Mouse (Mus musculus) ES-E14 (cell line): ENCODE measurements around the gene Plppr1. TPM values are rescaled to one million over a fixed set of nuclear protein-coding genes. Genes with fewer than 3 reads are reported as not detected.

ENCODE experiments used
- DNase-seq: peaks from one replicate; pipeline ENCODE4 v3.0.0-alpha.2; 2013; ENCODE audit warnings: low read depth, low spot score
- H3K27ac ChIP-seq: 2 replicates; pipeline ENCODE4 v1.5.1; 2012; ENCODE audit warnings: low read depth, mild to moderate bottlenecking, low read length, moderate library complexity, mixed read lengths; ENCODE audit not compliant: poor library complexity, insufficient read depth, severe bottlenecking
- H3K36me3 ChIP-seq: 2 replicates; pipeline ENCODE4 v1.6.1; 2012; ENCODE audit warnings: mild to moderate bottlenecking, low read length, moderate library complexity, mixed read lengths; ENCODE audit not compliant: control insufficient read depth, poor library complexity, insufficient read depth, severe bottlenecking
- H3K4me1 ChIP-seq, 2 experiments: fragments of 150-350 bp in 1 of 2; sonication (generic) in 1 of 2; 2 replicates each; pipeline ENCODE4 v1.6.1; 2012; ENCODE audit warnings: low read length in 2 of 2, mild to moderate bottlenecking in 1 of 2, mixed read lengths in 1 of 2; ENCODE audit not compliant: control insufficient read depth in 2 of 2, insufficient read depth in 2 of 2, poor library complexity in 1 of 2
- H3K4me3 ChIP-seq, 2 experiments: fragments of 150-350 bp in 1 of 2; sonication (generic) in 1 of 2; 2 replicates each; pipeline ENCODE4 v1.5.1; 2012; ENCODE audit warnings: low read length in 2 of 2, low read depth in 1 of 2, mild to moderate bottlenecking in 1 of 2, mixed read lengths in 1 of 2; ENCODE audit not compliant: insufficient read depth in 1 of 2, poor library complexity in 1 of 2, severe bottlenecking in 1 of 2
- H3K9ac ChIP-seq: 2 replicates; pipeline ENCODE4 v1.6.1; 2012; ENCODE audit warnings: low read depth, mild to moderate bottlenecking, low read length, mixed read lengths; ENCODE audit not compliant: poor library complexity, insufficient read depth, severe bottlenecking
- H3K9me3 ChIP-seq: fragments of 150-350 bp; sonication (generic); 2 replicates; pipeline ENCODE4 v1.6.1; 2012; ENCODE audit warnings: low read depth, mild to moderate bottlenecking, low read length; ENCODE audit not compliant: control insufficient read depth, insufficient read depth
- CHD2 ChIP-seq: IDR thresholded peaks from 2 replicates; pipeline ENCODE4 v1.6.1; 2014; ENCODE audit warnings: mild to moderate bottlenecking, low read depth, low read length, inconsistent platforms
- HCFC1 ChIP-seq: IDR thresholded peaks from 2 replicates; pipeline ENCODE4 v1.6.1; 2012; ENCODE audit warnings: low read length, inconsistent platforms, borderline replicate concordance; ENCODE audit not compliant: insufficient read depth
- MAFK ChIP-seq: IDR thresholded peaks from 2 replicates; pipeline ENCODE4 v1.6.1; 2014; ENCODE audit warnings: mild to moderate bottlenecking, low read depth, low read length, inconsistent platforms; ENCODE audit not compliant: insufficient read depth
- ZC3H11A ChIP-seq: IDR thresholded peaks from 2 replicates; pipeline ENCODE4 v1.6.1; 2012; ENCODE audit warnings: low read depth, mild to moderate bottlenecking, inconsistent platforms, low read length, borderline replicate concordance
- ZNF384 ChIP-seq: IDR thresholded peaks from 2 replicates; pipeline ENCODE4 v1.6.1; 2012; ENCODE audit warnings: low read depth, low read length, inconsistent platforms
- in situ Hi-C, 2 experiments: fragments of 600-800 bp; cut with MboI; formaldehyde crosslinking; loops; one replicate each; pipeline ENCODE4 v1.15.1; 2025; ENCODE audit warnings: low sequenced_read_pairs in 2 of 2, inconsistent platforms in 1 of 2; ENCODE audit not compliant: unreplicated experiment in 2 of 2
- total RNA-seq: library from RNA; depleted of rRNA; stranded (reverse); fragments of 300-350 nt; gene quantifications from 2 replicates; pipeline ENCODE4 v1.2.3, GENCODE M21; 2012

Plppr1 gene
- total RNA-seq, 1 experiment, result 0.18 TPM

DNA sequence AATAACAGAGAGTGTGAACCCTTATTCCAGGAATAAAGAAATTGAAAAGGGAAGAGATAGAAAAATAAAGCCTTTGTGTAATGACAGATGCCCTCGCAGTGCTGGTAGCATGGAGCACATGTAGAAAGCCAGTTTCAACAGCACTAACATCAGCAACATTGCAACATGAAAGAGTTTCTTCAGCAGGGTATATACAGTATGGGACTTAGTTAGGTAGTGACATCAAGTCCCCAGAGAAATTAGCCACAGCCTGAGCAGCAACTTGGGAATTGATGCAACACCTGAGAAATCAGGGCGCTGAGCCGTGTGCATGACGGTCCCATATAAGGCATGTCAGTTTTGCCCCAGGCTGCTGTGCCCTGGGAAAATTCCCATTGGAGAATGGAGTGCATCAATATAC is 179.0 kb downstream of the Plppr1 start:
- DNase-seq, result no peak
- H3K9me3 ChIP-seq, result no peaks in the 10 kb centered on the region
- in situ Hi-C loops, result no loop called here
- no peak overlapping the region for H3K9ac ChIP-seq
- TF ChIP-seq ZC3H11A (no peak), HCFC1 (no peak), CHD2 (no peak), ZNF384 (no peak), MAFK (no peak)
- no peaks in the 10 kb centered on the region for H3K36me3 ChIP-seq
- no peaks in the 10 kb centered on the region for H3K4me1 ChIP-seq
- H3K27ac ChIP-seq, result no peak overlapping the region
- no peak overlapping the region for H3K4me3 ChIP-seq

DNA sequence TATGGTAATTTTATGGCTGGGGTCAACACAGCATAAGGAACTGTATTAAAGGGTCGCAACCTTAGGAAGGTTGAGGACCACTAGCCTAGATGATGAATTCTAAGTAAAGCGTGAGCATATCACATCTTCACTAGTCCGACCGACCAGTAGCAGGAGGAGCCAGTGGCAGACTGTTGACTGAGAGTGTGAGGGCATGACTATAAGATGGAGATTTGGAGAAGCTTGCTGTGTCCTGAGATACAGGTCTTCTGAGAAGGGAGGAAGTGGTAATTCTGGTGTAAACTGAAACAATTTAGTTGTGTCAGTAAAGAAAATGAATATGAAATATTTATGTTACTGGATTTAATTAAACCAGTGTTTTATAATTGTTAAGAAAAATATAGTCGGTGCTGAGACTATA is 180.4 kb downstream of the Plppr1 start:
- Histone ChIP-seq H3K4me3 (no peak overlapping the region), H3K36me3 (no peaks in the 10 kb centered on the region), H3K27ac (no peak overlapping the region), H3K4me1 (no peaks in the 10 kb centered on the region), H3K9ac (no peak overlapping the region), H3K9me3 (no peaks in the 10 kb centered on the region)
- in situ Hi-C loops, result no loop called here
- TF ChIP-seq HCFC1, result no peak
- TF ChIP-seq CHD2, result no peak
- no peak for TF ChIP-seq ZNF384
- no peak for TF ChIP-seq ZC3H11A
- no peak for DNase-seq

DNA sequence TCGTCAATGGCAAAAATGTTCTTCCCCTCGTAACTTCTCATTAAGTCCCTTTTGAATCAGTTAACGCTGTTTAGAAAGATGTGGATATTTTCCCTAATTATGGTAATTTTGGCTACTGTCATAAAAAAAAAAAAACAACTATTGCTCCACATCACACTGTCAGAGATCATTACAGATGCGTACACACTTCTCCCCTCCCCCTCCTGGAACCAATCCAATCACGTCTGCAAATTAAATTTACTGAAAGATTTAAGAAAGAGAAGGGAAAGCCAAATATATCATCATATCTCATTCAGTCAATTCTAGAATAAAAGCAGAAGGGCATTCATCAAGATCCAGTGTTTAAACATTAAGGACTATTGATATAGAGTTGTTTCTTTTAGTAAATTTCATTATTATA is 185.7 kb downstream of the Plppr1 start:
- no peak for DNase-seq
- in situ Hi-C loops, result no loop called here
- H3K9ac ChIP-seq, result no peak overlapping the region
- no peaks in the 10 kb centered on the region for H3K36me3 ChIP-seq
- H3K9me3 ChIP-seq, result no peaks in the 10 kb centered on the region
- no peak overlapping the region for H3K4me3 ChIP-seq
- no peak for TF ChIP-seq HCFC1
- H3K27ac ChIP-seq, result no peak overlapping the region
- no peaks in the 10 kb centered on the region for H3K4me1 ChIP-seq

DNA sequence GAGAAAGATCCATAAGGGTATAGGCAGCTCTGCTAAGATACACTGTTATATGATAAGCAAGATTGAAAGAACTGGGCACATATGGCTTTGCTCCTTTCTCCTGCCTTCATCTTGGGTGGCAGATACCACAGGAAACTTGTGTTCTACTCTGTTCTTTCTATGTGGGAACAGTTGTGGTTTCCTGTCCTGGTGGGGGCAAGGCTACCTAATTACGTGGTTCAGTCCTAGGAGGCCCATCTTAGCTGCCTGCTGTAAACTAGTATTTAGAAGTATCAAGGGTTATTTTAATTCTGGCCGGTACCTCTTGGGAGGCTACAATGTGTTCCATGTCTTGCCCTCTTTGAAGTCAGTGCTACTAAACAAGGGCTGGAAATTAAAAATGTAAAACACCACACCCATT is 186.2 kb downstream of the Plppr1 start:
- Histone ChIP-seq H3K4me3 (no peak overlapping the region), H3K4me1 (no peaks in the 10 kb centered on the region), H3K9ac (no peak overlapping the region), H3K9me3 (no peaks in the 10 kb centered on the region), H3K36me3 (no peaks in the 10 kb centered on the region), H3K27ac (no peak overlapping the region)
- in situ Hi-C loops, result no loop called here
- no peak for DNase-seq
- TF ChIP-seq CHD2 (no peak), MAFK (no peak), ZNF384 (no peak), ZC3H11A (no peak), HCFC1 (no peak)

DNA sequence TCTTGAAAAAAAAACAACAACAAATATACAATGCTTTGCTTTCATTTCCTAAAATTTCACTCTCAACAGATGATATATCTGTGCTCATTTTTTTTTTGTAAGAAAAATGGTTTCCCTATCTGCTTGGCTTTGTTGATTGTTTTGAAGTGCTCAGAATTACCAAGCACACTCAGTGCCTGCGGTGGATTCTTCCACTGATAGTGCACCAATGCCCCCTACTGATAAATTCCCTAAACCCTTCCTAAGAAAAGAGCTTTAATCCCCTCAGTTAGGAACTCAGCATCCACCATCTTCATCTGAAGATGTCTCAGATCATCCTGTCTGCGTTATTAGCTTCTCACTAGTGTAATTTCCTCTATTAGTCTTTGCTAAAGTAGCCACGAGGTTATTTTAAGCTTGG is 192.2 kb downstream of the Plppr1 start:
- TF ChIP-seq HCFC1 (no peak), CHD2 (no peak), ZNF384 (no peak), MAFK (no peak), ZC3H11A (no peak)
- in situ Hi-C loops, result no loop called here

More for the DNA sequence above, 192.2 kb downstream of the Plppr1 start:
- Histone ChIP-seq H3K4me1 (no peaks in the 10 kb centered on the region), H3K27ac (no peak overlapping the region), H3K4me3 (no peak overlapping the region), H3K9me3 (no peaks in the 10 kb centered on the region), H3K36me3 (no peaks in the 10 kb centered on the region), H3K9ac (no peak overlapping the region)
- no peak for DNase-seq
